Mouse (Mus musculus) heart, postnatal 25 days (tissue): ENCODE measurements around the gene Cryge. TPM values are rescaled to one million over a fixed set of nuclear protein-coding genes. Genes with fewer than 3 reads are reported as not detected.
"Not testable (repeated sequence)": the region's sequence is repeated elsewhere in the genome, so short reads cannot be mapped to it uniquely, and the experiment has no call there.

Experiments
- DNase-seq: peaks from one replicate; pipeline ENCODE4 v3.0.0; 2022; ENCODE audit warnings: low spot score
- intact Hi-C: fragments of 180-260 bp; cut with DNase I; formaldehyde crosslinking; loops from one replicate; pipeline ENCODE4 v1.15.1; 2025
- total RNA-seq, 2 experiments: library from RNA; stranded (reverse); gene quantifications; 2 replicates each; pipeline ENCODE4 v1.2.3; 2021

The Cryge gene
- total RNA-seq, result not detected

- DNase-seq, intact Hi-C loops: not testable (repeated sequence)
Measured at GRCm38 (mm10) chr1:65050952-65051351, at the start of gene Cryge. Cryge (minus strand) TSS chr1:65051149.

- intact Hi-C loops, result no loop called here
- no peak for DNase-seq
Measured at GRCm38 (mm10) chr1:65096953-65097352, 46.0 kb upstream of the Cryge start.

GRCm38 (mm10) chr1:65091566-65091965 lies 40.6 kb upstream of the Cryge start:
- DNase-seq, result no peak
- intact Hi-C loops, result no loop called here

GRCm38 (mm10) chr1:65090370-65090769 lies 39.4 kb upstream of the Cryge start:
- DNase-seq, result no peak
- intact Hi-C loops, result no loop called here

GRCm38 (mm10) chr1:65088567-65089356 lies 37.8 kb upstream of the Cryge start:
- intact Hi-C loops, result no loop called here
- no peak for DNase-seq

GRCm38 (mm10) chr1:65082188-65082587 lies 31.2 kb upstream of the Cryge start, which contains the start of gene Crygb:
Crygb (minus strand) TSS chr1:65082288.
- intact Hi-C loops, result no loop called here
- no peak for DNase-seq

- no peak for DNase-seq
- intact Hi-C loops, result no loop called here
Measured at GRCm38 (mm10) chr1:65075607-65076006, 24.7 kb upstream of the Cryge start.

GRCm38 (mm10) chr1:65073589-65073988 lies 22.6 kb upstream of the Cryge start, which contains the start of gene Crygc:
Crygc (minus strand) TSS chr1:65073689.
- intact Hi-C loops, result no loop called here
- no peak for DNase-seq

- no peak for DNase-seq
- intact Hi-C loops, result no loop called here
Measured at GRCm38 (mm10) chr1:65067842-65068241, 16.9 kb upstream of the Cryge start.

GRCm38 (mm10) chr1:65064201-65064600 lies 13.3 kb upstream of the Cryge start:
- no peak for DNase-seq
- intact Hi-C loops, result no loop called here

- DNase-seq, result no peak
- intact Hi-C loops, result no loop called here
Measured at GRCm38 (mm10) chr1:65063352-65063751, 12.4 kb upstream of the Cryge start, which contains the start of gene Crygd. Crygd (minus strand) TSS chr1:65063452.

- intact Hi-C loops, result no loop called here
- no peak for DNase-seq
Measured at GRCm38 (mm10) chr1:65052140-65052539, 1.2 kb upstream of the Cryge start.

GRCm38 (mm10) chr1:65051696-65052095 lies 747 bp upstream of the Cryge start:
- no peak for DNase-seq
- intact Hi-C loops, result no loop called here

GRCm38 (mm10) chr1:65048781-65049180 lies 2.2 kb downstream of the Cryge start:
- DNase-seq, result no peak
- intact Hi-C loops, result no loop called here

GRCm38 (mm10) chr1:65046401-65047109 lies 4.4 kb downstream of the Cryge start:
- DNase-seq, result no peak
- intact Hi-C loops, result loop anchor here (2.0 kb wide), 1 partner anchor 132 kb away; no protein-coding TSS in a partner anchor

- intact Hi-C loops, result no loop called here
Measured at GRCm38 (mm10) chr1:65043433-65043832, 7.5 kb downstream of the Cryge start.

GRCm38 (mm10) chr1:65041837-65042236 lies 9.1 kb downstream of the Cryge start:
- no peak for DNase-seq
- intact Hi-C loops, result no loop called here

More at GRCm38 (mm10) chr1:65043433-65043832, 7.5 kb downstream of the Cryge start:
- DNase-seq, result no peak

- intact Hi-C loops, result no loop called here
- no peak for DNase-seq
Measured at GRCm38 (mm10) chr1:65040806-65041205, 10.1 kb downstream of the Cryge start.

GRCm38 (mm10) chr1:65039679-65040078 lies 11.3 kb downstream of the Cryge start:
- intact Hi-C loops, result no loop called here
- DNase-seq, result no peak

- no peak for DNase-seq
Measured at GRCm38 (mm10) chr1:65037542-65037941, 13.4 kb downstream of the Cryge start.

GRCm38 (mm10) chr1:65035513-65035912 lies 15.4 kb downstream of the Cryge start:
- DNase-seq, result no peak
- intact Hi-C loops, result no loop called here

More at GRCm38 (mm10) chr1:65037542-65037941, 13.4 kb downstream of the Cryge start:
- intact Hi-C loops, result no loop called here
